Comparison of ENCODE assay signal across 8 mouse cellular contexts in the genomic region with DNA sequence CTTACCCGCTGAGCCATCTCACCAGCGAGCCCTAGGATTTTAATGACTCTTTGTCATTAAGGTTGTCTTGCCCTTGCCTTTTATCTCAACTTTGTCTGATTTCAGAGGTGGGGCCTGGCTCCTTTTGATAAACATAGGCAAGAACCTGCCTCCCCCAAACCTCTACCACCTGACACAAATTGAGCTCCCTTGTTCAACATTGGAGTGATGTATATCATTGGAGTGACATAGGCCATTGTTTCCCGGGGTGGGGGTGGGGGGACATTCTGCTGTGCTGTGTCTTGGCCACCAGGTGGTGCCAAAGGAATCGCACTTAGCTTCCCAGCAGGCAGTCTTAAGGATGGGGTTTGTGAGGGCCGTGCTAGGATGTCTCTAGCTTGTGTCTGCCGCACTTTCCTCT. TPM values are rescaled to one million over a fixed set of nuclear protein-coding genes. Genes with fewer than 3 reads are reported as not detected.
DNase-seq lines count a peak whose midpoint lies in the region; ATAC-seq and TF ChIP-seq lines count a peak whose summit lies in the region.

No protein-coding gene starts in this region.

- TF ChIP-seq CTCF in testis, adult 2 months (IDR thresholded peaks at IDR 0.05; ENCODE audit: control insufficient read depth, insufficient read depth, insufficient replicate concordance, low read depth, low read length), result peak; percentile 82

- H3K4me1 ChIP-seq in testis, adult 2 months (ENCODE audit: control insufficient read depth, insufficient read depth, low read length), result no peaks in the 10 kb centered on the region
- no peaks in the 10 kb centered on the region for H3K4me1 ChIP-seq in embryonic facial prominence, embryonic 10.5 days
- H3K4me1 ChIP-seq in hindbrain, embryonic 16.5 days (ENCODE audit: control insufficient read depth, insufficient read depth, low read depth, low read length), result no peaks in the 10 kb centered on the region

- peak; percentile 20 for DNase-seq in adrenal gland, adult 2 months
- no peak for DNase-seq in adrenal gland, adult 8-10 months
- no peak for DNase-seq in testis, postnatal 14 days (ENCODE audit: low spot score)
- DNase-seq in embryonic facial prominence, embryonic 10.5 days (ENCODE audit: low spot score), result peak; percentile 74
- DNase-seq in testis, postnatal 10 days (ENCODE audit: low spot score), result peak; percentile 49

- 30% methylated on average over 6 of the region's 6 CpGs for WGBS in embryonic facial prominence, embryonic 10.5 days
- 31% methylated on average over 6 of the region's 6 CpGs for WGBS in hindbrain, embryonic 16.5 days

- ATAC-seq in hindbrain, embryonic 16.5 days, result peak; percentile 61; the same call in 1 of the 2 replicates
- peak; percentile 90 for ATAC-seq in megakaryocyte, adult 5-6 weeks (ENCODE audit: poor library complexity, severe bottlenecking)

- no peak overlapping the region for H3K4me3 ChIP-seq in testis, adult 2 months (ENCODE audit: control insufficient read depth, low read depth, low read length)
- no peak overlapping the region for H3K4me3 ChIP-seq in embryonic facial prominence, embryonic 10.5 days
- H3K4me3 ChIP-seq in hindbrain, embryonic 16.5 days (ENCODE audit: low read length), result no peak overlapping the region

- H3K4me2 ChIP-seq in hindbrain, embryonic 16.5 days (ENCODE audit: low read length), result no peak overlapping the region

- no peak overlapping the region for H3K9ac ChIP-seq in hindbrain, embryonic 16.5 days (ENCODE audit: low read depth, low read length)

- H3K27me3 ChIP-seq in testis, adult 2 months (ENCODE audit: control insufficient read depth, insufficient read depth, low read length), result no peaks in the 10 kb centered on the region
- H3K27me3 ChIP-seq in embryonic facial prominence, embryonic 10.5 days (replicated peaks; ENCODE audit: low read depth, poor library complexity, severe bottlenecking), result no peaks in the 10 kb centered on the region
- H3K27me3 ChIP-seq in hindbrain, embryonic 16.5 days (replicated peaks; ENCODE audit: control insufficient read depth, insufficient read depth, low read length), result no peaks in the 10 kb centered on the region

- no peaks in the 10 kb centered on the region for H3K36me3 ChIP-seq in testis, adult 2 months (ENCODE audit: control insufficient read depth, insufficient read depth, low read length)
- H3K36me3 ChIP-seq in embryonic facial prominence, embryonic 10.5 days (replicated peaks), result no peaks in the 10 kb centered on the region
- no peaks in the 10 kb centered on the region for H3K36me3 ChIP-seq in hindbrain, embryonic 16.5 days (ENCODE audit: control insufficient read depth, insufficient read depth, low read length)

- H3K27ac ChIP-seq in testis, adult 2 months (ENCODE audit: control insufficient read depth, insufficient read depth, low read depth, low read length), result no peak overlapping the region
- no peak overlapping the region for H3K27ac ChIP-seq in embryonic facial prominence, embryonic 10.5 days (replicated peaks)
- H3K27ac ChIP-seq in hindbrain, embryonic 16.5 days (ENCODE audit: low read depth, low read length), result no peak overlapping the region

- TF ChIP-seq POLR2A in testis, adult 2 months (IDR thresholded peaks at IDR 0.05; ENCODE audit: control insufficient read depth, low read depth, low read length), result no peak

- H3K9me3 ChIP-seq in embryonic facial prominence, embryonic 10.5 days, result no peaks in the 10 kb centered on the region
- no peaks in the 10 kb centered on the region for H3K9me3 ChIP-seq in hindbrain, embryonic 16.5 days (ENCODE audit: control insufficient read depth, low read length)

RNA-seq across cellular contexts. Expression of a gene that starts 17.7 kb away (rescaled TPM):
- total RNA-seq in adrenal gland, adult 2 months (2021), result 100 to 1,000 TPM; 149 to 155 TPM
- polyA plus RNA-seq in adrenal gland, adult 2 months (2012; rRNA removed), result 62.9 and 65.8 TPM in 2 replicates
- 100 to 1,000 TPM; 119 to 140 (median 124) TPM for total RNA-seq in adrenal gland, adult 8-10 months (2022)
- 95.4 and 113 TPM in 2 replicates for polyA plus RNA-seq in testis, adult 2 months (2012; rRNA removed)
- 200 and 203 TPM in 2 replicates for polyA plus RNA-seq in embryonic facial prominence, embryonic 10.5 days (2016; fragmentation: Nextera tagmentation; extraction: Ambion mirVana)
- 202 and 210 TPM in 2 replicates for polyA plus RNA-seq in hindbrain, embryonic 16.5 days (2015; fragmentation: Nextera tagmentation; extraction: Ambion mirVana)
- 236 and 293 TPM in 2 replicates for total RNA-seq in megakaryocyte, adult 5-6 weeks (2015)
- 418 and 442 TPM in 2 replicates for total RNA-seq in megakaryocyte, adult 5-6 weeks (2017)

Comparison
In these comparisons a context has a peak if more than half of its experiments do, and no peak if none do; other contexts are left out.
1. DNase-seq: peak in adrenal gland, adult 2 months (single experiment), embryonic facial prominence, embryonic 10.5 days (single experiment) and testis, postnatal 10 days (single experiment); none in adrenal gland, adult 8-10 months (single experiment) and testis, postnatal 14 days (single experiment).